Mouse (Mus musculus) spleen, adult 10 weeks (tissue): Measurements from ENCODE around the gene Gcsh. TPM values are rescaled to one million over a fixed set of nuclear protein-coding genes. Genes with fewer than 3 reads are reported as not detected.

ENCODE experiments used
- polyA plus RNA-seq: library from polyadenylated mRNA; stranded (reverse); fragments of 350-450 nt; fragmentation: Illumina TruSeq; extraction: RNeasy Lipid Tissue Mini Kit (QIAGEN cat#74804); gene quantifications from one replicate; pipeline ENCODE4 v1.2.3, GENCODE M21; 2015; ENCODE audit warnings: low replicate concordance; ENCODE audit not compliant: insufficient read depth

Gene Gcsh
- polyA plus RNA-seq = 23.3 TPM

GRCm38 (mm10) chr8:116993095-116993867, at the start of gene Gcsh:
Gene Gcsh (minus strand): TSS chr8:116993537.

GRCm38 (mm10) chr8:116978631-116979256, 14.6 kb downstream of the Gcsh start, which contains the start of gene 1700030J22Rik:
Gene 1700030J22Rik (minus strand): TSS chr8:116978959.

GRCm38 (mm10) chr8:116943161-116943554, 50.2 kb downstream of the Gcsh start, which contains the start of gene Atmin:
Gene Atmin (plus strand): TSS chr8:116943393.

Other genes with a start within 250 kb of the Gcsh start
- 6.6 TPM for gene Cmc2, start 72.1 kb downstream of the Gcsh start, polyA plus RNA-seq
- 9.6 TPM for gene Cenpn, start 71.8 kb downstream of the Gcsh start, polyA plus RNA-seq
- 17.7 TPM for gene Atmin, start 50.1 kb downstream of the Gcsh start, polyA plus RNA-seq
- 0.15 TPM for gene 1700030J22Rik, start 14.6 kb downstream of the Gcsh start, polyA plus RNA-seq
- gene Pkd1l2, start 88.9 kb upstream of the Gcsh start, polyA plus RNA-seq = not detected
- 0.12 TPM for gene Bco1, start 102.3 kb upstream of the Gcsh start, polyA plus RNA-seq
- gene Gan, start 164.6 kb upstream of the Gcsh start, polyA plus RNA-seq = 7.5 TPM